Mouse (Mus musculus): ENCODE measurements at regions not wholly inside any gene's neighbourhood (a gene's known extent, or its start where the extent isn't known, plus 50 kb on each side); places are given as distances from the start of the nearest gene placed in this dataset.

- TF ChIP-seq MAFK (IDR thresholded peaks at IDR 0.05; ENCODE audit: insufficient read depth, low read depth, low read length) (no peak), HCFC1 (IDR thresholded peaks at IDR 0.05; ENCODE audit: borderline replicate concordance, insufficient read depth, low read length) (no peak), ZNF384 (IDR thresholded peaks at IDR 0.05; ENCODE audit: low read depth, low read length) (no peak), ZC3H11A (IDR thresholded peaks at IDR 0.05; ENCODE audit: borderline replicate concordance, low read depth, low read length) (no peak)
These were observed 50.4 kb upstream of the Nap1l1 start for GRCm38 (mm10) chr10:111422649-111423048.

All from ES-E14 (cell line).